Mouse (Mus musculus): Measurements from ENCODE around the gene Cttnbp2nl. TPM values are rescaled to one million over a fixed set of nuclear protein-coding genes. Genes with fewer than 3 reads are reported as not detected.

Cttnbp2nl gene
- polyA plus RNA-seq (2012; rRNA removed), result 3.6 and 4.2 TPM in 2 replicates

DNA sequence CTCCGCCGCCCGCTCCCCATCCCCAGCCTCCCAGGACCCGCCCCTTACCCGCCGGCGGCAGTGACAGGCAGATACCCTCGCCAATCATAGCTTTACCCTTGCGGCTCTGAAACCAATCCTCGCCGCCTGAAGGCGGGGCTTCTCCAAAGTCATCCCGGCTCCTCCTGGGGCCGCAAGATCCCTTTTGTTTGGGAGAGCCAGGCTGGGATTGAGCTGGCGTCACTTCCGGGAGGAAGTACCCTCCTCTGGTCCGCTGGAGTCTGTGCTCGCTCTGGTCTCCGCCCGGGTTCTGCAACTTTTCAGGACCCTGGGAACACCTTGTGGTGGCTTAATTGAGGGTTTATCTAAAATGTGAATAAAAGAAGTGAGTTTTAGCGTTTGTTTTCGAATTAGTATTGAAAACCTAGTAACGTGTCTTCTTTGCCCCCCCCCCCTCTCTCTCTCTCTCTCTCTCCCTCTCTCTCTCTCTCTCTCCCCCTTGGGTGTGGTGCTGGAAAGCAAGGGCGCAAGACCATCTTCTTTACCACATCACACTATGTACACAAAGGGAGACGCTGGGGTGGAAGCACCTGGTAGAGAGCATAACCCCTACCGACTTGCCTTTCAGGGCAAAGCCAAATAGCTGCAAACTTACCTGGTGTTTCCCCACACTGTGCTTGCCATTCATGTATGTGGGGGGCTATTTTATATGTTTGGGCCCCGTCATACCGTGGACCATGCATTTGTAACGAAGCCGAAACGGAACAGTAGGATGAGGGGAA lies at the start of gene Cttnbp2nl:
Cttnbp2nl (minus strand) TSS at position 210 of the 761 bp plus-strand sequence.
- H3K27ac ChIP-seq (ENCODE audit: insufficient read depth, low read depth, low read length), result peak within 1 kb of the TSS; percentile 72
- H3K4me1 ChIP-seq (ENCODE audit: control insufficient read depth, insufficient read depth, low read length), result peaks cover 19% of the 10 kb centered on the region; the same call in 1 of the 2 replicates
- 2% methylated on average over 31 of the region's 31 CpGs for WGBS
- peak; percentile 99 for DNase-seq
- TF ChIP-seq POLR2A (IDR thresholded peaks at IDR 0.05; ENCODE audit: low read depth, low read length) (peak; percentile 83), CTCF (conservative IDR thresholded peaks at IDR 0.05; ENCODE audit: insufficient read depth, insufficient read length, low read depth, low read length) (no peak)
- no peaks in the 10 kb centered on the region for H3K27me3 ChIP-seq (replicated peaks; ENCODE audit: control insufficient read depth, insufficient read depth, low read length)
- no peaks in the 10 kb centered on the region for H3K36me3 ChIP-seq (ENCODE audit: control insufficient read depth, insufficient read depth, low read length)
- peak within 1 kb of the TSS; percentile 95 for H3K4me3 ChIP-seq (ENCODE audit: insufficient read depth, low read depth, low read length)

DNA sequence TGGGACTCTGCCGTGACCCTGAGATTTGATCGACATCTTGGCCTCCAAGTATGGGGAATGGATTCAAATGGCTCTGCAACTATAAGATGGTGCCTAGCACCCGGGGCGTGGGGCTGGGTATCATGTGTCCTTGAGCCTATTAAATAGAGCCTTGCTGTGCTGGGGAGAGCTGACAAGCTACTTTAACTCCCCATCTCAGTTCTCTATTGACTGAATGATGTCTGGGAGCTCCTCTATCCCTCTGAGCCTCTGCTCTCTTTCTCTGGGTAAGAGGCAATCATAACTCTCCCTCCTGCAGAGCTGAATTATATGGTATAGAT lies 47.3 kb upstream of the Cttnbp2nl start:
- Histone ChIP-seq H3K4me3 (ENCODE audit: insufficient read depth, low read depth, low read length) (no peak overlapping the region), H3K27ac (ENCODE audit: insufficient read depth, low read depth, low read length) (no peak overlapping the region), H3K36me3 (ENCODE audit: control insufficient read depth, insufficient read depth, low read length) (no peaks in the 10 kb centered on the region), H3K27me3 (replicated peaks; ENCODE audit: control insufficient read depth, insufficient read depth, low read length) (no peaks in the 10 kb centered on the region), H3K4me1 (ENCODE audit: control insufficient read depth, insufficient read depth, low read length) (no peaks in the 10 kb centered on the region; the same call in 1 of the 2 replicates)
- DNase-seq, result no peak
- TF ChIP-seq CTCF (conservative IDR thresholded peaks at IDR 0.05; ENCODE audit: insufficient read depth, insufficient read length, low read depth, low read length) (no peak), POLR2A (IDR thresholded peaks at IDR 0.05; ENCODE audit: low read depth, low read length) (no peak)
- WGBS, result 55% methylated on average over 4 of the region's 4 CpGs

DNA sequence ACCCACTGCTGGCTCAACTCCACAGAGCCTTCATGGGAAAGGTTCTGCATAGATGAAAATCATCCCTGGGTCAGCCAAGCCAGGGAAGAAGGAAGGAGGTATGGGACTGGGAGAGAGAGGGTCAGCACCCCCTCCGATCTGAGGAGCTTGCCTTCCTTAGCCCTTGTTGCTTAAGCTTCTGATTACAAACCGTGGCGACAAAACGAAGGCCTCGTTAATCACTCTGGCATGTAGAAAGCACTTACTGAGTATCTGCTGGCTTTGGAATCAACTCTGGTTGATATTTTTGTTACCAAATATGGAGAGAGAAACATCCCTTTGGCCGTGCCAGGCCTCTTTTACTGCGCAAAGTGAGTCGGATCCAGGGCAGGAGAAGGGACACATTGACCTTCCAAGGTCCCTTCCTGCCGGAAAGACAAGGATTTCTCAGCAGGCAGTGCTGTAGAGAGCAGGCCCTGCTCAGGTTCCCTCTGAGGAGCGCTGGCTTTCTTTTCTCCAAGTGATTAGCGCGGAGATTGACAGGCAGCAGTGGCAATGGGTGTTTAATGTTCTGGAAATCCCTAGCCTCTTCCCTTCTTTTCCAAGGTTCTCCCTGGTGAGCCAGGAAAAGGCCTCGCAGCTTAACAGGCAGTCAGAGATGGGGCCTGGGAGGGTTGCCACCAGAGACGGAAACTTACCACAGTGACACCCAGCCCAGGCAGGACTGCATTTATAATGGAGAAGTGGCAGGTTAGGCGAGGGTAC lies 46.8 kb upstream of the Cttnbp2nl start:
- WGBS, result 37% methylated on average over 15 of the region's 15 CpGs

DNA sequence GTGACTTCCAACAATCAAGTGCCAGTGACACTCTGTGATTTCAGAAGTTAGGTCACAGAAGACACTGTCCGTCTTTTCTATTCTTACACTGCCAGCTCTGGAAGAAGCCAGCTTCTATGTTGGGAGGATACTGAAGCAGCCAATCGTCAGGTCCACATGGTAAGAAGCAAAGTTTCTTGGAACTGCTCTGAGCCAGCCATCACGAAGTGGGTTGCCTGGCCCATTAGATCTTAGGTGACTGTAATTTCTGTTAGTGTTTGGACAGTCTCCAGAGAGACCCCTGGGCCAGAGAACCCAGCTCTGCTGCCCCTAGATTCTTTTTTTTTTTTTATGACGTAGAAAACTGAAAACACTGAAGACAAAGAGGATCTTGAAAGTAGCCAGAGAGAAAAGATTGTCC lies 44.6 kb upstream of the Cttnbp2nl start:
- no peak for DNase-seq
- Histone ChIP-seq H3K4me3 (ENCODE audit: insufficient read depth, low read depth, low read length) (no peak overlapping the region), H3K27me3 (replicated peaks; ENCODE audit: control insufficient read depth, insufficient read depth, low read length) (no peaks in the 10 kb centered on the region), H3K27ac (ENCODE audit: insufficient read depth, low read depth, low read length) (no peak overlapping the region), H3K4me1 (ENCODE audit: control insufficient read depth, insufficient read depth, low read length) (no peaks in the 10 kb centered on the region; the same call in 1 of the 2 replicates), H3K36me3 (ENCODE audit: control insufficient read depth, insufficient read depth, low read length) (no peaks in the 10 kb centered on the region)
- 83% methylated on average over 4 of the region's 4 CpGs for WGBS
- TF ChIP-seq POLR2A (IDR thresholded peaks at IDR 0.05; ENCODE audit: low read depth, low read length) (no peak), CTCF (conservative IDR thresholded peaks at IDR 0.05; ENCODE audit: insufficient read depth, insufficient read length, low read depth, low read length) (no peak)

More for the DNA sequence above, 46.8 kb upstream of the Cttnbp2nl start:
- DNase-seq, result peak; percentile 12
- Histone ChIP-seq H3K4me3 (ENCODE audit: insufficient read depth, low read depth, low read length) (no peak overlapping the region), H3K36me3 (ENCODE audit: control insufficient read depth, insufficient read depth, low read length) (no peaks in the 10 kb centered on the region), H3K4me1 (ENCODE audit: control insufficient read depth, insufficient read depth, low read length) (no peaks in the 10 kb centered on the region; the same call in 1 of the 2 replicates), H3K27ac (ENCODE audit: insufficient read depth, low read depth, low read length) (no peak overlapping the region), H3K27me3 (replicated peaks; ENCODE audit: control insufficient read depth, insufficient read depth, low read length) (no peaks in the 10 kb centered on the region)
- TF ChIP-seq CTCF (conservative IDR thresholded peaks at IDR 0.05; ENCODE audit: insufficient read depth, insufficient read length, low read depth, low read length) (no peak), POLR2A (IDR thresholded peaks at IDR 0.05; ENCODE audit: low read depth, low read length) (no peak)

DNA sequence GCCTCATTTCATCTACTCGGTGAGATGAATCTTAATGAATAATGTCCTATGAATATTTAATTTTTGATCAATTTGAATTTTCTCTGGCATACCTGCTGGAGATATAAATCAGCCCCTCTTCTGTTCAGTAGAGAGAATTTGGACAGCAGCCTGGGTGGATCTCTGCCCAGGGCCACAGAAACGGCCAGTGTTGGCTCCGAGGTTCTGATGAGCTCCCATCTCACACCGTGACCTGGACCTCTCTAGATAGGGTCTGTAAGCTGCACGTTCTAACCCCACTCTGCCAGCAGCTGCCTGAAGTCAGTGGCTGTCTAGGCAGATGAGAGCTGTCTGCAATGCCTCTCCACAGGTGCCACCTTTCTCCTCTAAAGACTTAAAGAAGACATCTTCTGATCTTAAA lies 42.1 kb upstream of the Cttnbp2nl start:
- H3K27me3 ChIP-seq (replicated peaks; ENCODE audit: control insufficient read depth, insufficient read depth, low read length), result no peaks in the 10 kb centered on the region
- H3K36me3 ChIP-seq (ENCODE audit: control insufficient read depth, insufficient read depth, low read length), result no peaks in the 10 kb centered on the region
- DNase-seq, result no peak
- TF ChIP-seq CTCF (conservative IDR thresholded peaks at IDR 0.05; ENCODE audit: insufficient read depth, insufficient read length, low read depth, low read length) (no peak), POLR2A (IDR thresholded peaks at IDR 0.05; ENCODE audit: low read depth, low read length) (no peak)
- H3K4me1 ChIP-seq (ENCODE audit: control insufficient read depth, insufficient read depth, low read length), result no peaks in the 10 kb centered on the region; the same call in 1 of the 2 replicates
- no peak overlapping the region for H3K4me3 ChIP-seq (ENCODE audit: insufficient read depth, low read depth, low read length)
- H3K27ac ChIP-seq (ENCODE audit: insufficient read depth, low read depth, low read length), result no peak overlapping the region
- 79% methylated on average over 5 of the region's 5 CpGs for WGBS

DNA sequence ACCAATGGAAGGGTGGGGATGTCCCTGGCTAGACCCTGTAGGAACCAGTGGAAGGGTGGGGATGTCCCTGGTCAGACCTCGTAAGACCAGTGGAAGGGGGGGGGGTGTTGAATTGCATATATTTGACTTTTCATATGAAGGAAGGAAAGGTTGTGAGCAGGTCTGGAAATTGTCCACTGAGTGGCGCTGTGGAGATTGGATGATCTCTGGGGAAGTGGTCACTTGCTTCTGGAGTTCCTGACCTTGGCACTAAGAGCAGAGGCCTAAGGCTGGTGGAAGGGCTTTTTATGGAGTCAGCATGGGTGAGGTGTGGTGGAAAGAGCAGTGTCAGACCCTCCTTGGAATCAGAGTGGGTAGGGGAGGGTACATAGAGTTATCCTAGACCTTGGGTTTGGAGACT lies 41.5 kb upstream of the Cttnbp2nl start:
- 83% methylated on average over 2 of the region's 2 CpGs for WGBS
- Histone ChIP-seq H3K4me1 (ENCODE audit: control insufficient read depth, insufficient read depth, low read length) (no peaks in the 10 kb centered on the region; the same call in 1 of the 2 replicates), H3K36me3 (ENCODE audit: control insufficient read depth, insufficient read depth, low read length) (no peaks in the 10 kb centered on the region), H3K4me3 (ENCODE audit: insufficient read depth, low read depth, low read length) (no peak overlapping the region), H3K27ac (ENCODE audit: insufficient read depth, low read depth, low read length) (no peak overlapping the region), H3K27me3 (replicated peaks; ENCODE audit: control insufficient read depth, insufficient read depth, low read length) (no peaks in the 10 kb centered on the region)
- no peak for DNase-seq
- TF ChIP-seq CTCF (conservative IDR thresholded peaks at IDR 0.05; ENCODE audit: insufficient read depth, insufficient read length, low read depth, low read length) (no peak), POLR2A (IDR thresholded peaks at IDR 0.05; ENCODE audit: low read depth, low read length) (no peak)

Data from kidney, adult 2 months (tissue).